Mouse (Mus musculus): ENCODE data around the gene Akr1c14.
"Not testable (repeated sequence)": the region's sequence is repeated elsewhere in the genome, so short reads cannot be mapped to it uniquely, and the experiment has no call there.

Akr1c14 gene

DNA sequence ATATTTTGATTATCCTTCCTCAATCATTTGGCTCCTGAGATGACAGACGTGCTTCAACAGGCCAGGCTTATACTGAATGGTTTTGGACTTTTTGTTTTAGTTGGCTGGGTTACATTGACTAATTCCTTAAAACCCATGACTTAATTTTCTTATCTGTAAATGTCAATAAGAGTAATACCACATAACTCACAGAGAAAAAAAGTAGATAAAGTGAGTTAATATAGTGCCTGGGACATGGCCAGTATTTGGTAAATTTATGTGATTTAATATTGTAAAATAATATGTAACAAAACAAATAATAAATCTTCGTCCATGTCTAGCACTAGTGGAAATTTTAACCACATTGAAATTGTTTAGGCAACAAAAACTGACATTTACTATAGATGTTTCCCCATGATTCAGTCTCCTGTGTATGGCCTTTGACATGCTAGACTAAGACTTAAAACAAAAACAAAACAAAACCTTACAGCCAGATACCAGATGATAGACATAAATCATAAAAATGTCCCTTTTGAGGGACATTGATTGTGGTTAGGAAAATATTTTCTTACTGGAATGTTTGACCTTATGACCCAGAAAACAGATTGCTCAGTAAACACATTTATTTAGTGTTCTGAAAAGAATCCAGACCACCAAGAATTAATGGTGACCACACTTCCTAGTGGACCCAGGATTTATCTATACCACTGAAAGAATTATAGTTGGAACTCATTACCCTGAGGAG lies 70.5 kb downstream of the Akr1c14 start:
- DNase-seq (ENCODE audit: extremely low read depth, low read depth), result no peak

DNA sequence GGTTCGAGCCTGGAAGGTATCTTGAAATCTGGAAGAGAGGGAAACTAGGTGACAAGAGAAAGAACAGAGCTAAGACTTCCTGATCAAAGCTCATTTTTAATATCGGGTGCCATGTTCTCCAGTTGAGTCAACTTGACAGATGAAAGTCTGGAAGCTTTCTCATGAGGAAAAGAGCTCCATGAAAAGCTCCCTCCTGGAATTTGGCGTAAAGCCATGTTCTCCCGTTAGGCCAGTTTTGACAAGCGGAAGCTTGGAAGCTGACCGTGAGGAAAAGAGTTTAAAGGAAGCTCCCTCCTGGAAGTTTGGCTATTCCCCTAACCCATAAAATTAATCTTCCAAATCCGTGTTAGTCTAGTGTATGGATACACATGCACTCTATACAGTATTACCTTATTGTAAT lies 74.3 kb downstream of the Akr1c14 start:
- no peak for DNase-seq (ENCODE audit: extremely low read depth, low read depth)

DNA sequence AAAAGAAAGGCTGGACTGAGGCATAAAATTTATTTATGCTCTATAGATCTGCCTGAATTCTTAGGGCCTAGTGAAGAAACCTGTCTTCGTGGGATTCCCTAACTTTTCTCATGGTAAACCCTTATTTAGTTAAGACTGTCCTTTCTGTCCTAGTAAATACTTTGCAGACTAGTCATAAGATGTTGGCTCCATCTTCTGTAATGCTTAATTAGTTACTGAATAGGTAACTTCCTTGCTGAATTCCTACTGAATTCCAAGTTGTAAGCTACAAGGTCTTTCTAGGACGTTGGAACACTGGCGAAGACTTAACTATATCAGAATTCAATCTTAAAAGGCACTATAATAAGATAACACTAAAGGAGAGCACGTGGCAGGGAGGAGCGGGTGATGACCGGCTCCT lies 75.7 kb downstream of the Akr1c14 start:
- DNase-seq (ENCODE audit: extremely low read depth, low read depth), result not testable (repeated sequence)

DNA sequence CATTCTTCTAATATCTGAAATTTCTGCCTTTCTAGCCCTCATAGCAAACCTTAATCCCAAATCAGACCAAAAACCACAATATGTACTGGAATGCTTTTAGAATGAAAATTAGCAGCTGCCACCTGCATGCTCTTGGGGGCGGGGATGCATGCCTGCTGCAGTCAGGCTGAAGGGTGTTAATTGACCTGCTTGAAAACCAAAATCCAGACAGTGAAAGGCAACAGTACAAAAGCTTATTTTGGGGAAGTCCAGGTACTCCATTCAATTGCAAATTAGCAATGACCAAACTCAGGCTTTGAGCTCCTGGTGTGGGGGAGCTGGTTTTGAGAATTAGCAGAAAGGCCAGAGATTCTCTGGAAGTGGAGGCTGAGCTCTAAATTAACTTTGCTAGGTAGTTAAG lies 77.0 kb downstream of the Akr1c14 start:
- DNase-seq (ENCODE audit: extremely low read depth, low read depth), result not testable (repeated sequence)

DNA sequence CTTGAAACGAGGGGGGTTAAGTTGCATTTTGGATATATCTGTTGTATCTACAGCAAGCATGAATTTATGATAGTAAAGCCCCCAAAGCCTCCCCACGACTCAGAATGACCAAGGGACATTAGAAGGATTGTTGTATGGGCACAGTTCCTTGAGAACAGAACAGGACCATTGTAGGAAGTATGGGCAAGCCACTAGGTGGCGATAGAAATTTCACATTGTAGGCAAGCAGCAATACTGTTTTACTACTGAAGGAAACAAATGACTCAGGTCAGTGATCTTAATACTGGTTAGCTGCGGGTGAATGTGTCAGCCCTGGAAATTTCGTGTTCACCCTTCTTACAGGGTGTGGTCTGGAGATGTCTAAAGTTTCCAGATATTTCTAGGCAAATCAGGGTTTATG lies 80.3 kb downstream of the Akr1c14 start:
- no peak for DNase-seq (ENCODE audit: extremely low read depth, low read depth)

DNA sequence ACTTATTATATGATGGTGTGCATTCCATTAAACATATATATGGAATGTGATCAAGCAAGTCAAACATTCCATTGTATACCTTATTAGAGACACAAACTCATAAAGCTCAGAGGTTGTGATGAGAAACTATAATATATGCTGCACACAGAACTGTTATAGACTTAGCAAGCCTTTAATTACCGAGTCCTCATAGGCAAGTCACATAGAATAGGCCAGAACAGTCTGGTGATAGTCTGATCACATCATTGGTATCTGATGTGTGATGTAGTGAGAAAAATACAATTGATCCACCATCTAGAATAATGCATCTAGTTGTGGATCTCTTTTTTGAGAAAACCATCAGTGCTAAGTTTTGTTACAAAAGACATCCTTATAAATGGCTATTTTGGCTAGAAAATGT lies 82.5 kb downstream of the Akr1c14 start:
- DNase-seq (ENCODE audit: extremely low read depth, low read depth), result no peak

DNA sequence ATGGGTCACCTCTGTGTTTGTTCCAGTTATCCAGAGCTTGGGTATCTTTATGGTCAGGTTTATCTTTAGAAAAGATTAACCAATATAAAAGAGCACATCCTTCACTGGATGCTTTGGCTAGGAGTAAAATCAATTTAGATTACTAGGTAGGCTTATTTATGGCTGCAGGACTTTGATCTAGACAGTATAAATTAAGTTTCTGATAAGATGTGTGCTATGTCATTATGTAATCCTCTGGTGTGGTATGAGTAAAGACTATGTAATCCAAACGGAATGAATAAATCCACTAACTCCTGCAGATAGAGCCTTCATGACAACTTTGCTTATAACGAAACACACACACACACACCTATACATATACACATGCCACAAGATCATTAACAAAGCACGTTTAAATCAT lies 82.9 kb downstream of the Akr1c14 start:
- no peak for DNase-seq (ENCODE audit: extremely low read depth, low read depth)

DNA sequence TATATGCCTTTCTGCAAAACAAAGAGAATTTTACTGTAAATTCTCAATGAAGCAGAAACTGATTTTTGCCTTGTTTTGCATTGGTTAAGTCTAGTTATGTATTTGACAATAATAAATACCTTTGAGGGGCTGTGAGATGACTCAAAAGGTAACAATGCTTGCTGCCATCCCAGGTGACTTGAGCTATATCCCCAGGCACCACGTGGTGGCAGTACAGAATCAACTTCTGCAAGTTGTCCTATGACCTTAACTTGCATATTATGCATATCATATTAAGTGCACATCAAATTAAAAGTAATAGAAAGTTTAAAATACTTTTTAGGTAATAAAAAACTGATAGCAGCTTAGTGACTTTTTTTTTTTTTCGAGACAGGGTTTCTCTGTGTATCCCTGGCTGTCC lies 84.3 kb downstream of the Akr1c14 start:
- no peak for DNase-seq (ENCODE audit: extremely low read depth, low read depth)

Measured in MEL-GATA-1-ER (cell line).